Mouse (Mus musculus) heart, postnatal 4 days (tissue): ENCODE data around the gene Nup85. TPM values are rescaled to one million over a fixed set of nuclear protein-coding genes. Genes with fewer than 3 reads are reported as not detected.

Experiments used
- DNase-seq: peaks from one replicate; pipeline ENCODE4 v3.0.0; 2021
- total RNA-seq, 2 experiments: library from RNA; stranded (reverse); gene quantifications; 2 replicates each; pipeline ENCODE4 v1.2.3; 2021

Gene Nup85
- total RNA-seq, 2 experiments from 2014 or later, result 46.6 to 50.5 TPM

DNA sequence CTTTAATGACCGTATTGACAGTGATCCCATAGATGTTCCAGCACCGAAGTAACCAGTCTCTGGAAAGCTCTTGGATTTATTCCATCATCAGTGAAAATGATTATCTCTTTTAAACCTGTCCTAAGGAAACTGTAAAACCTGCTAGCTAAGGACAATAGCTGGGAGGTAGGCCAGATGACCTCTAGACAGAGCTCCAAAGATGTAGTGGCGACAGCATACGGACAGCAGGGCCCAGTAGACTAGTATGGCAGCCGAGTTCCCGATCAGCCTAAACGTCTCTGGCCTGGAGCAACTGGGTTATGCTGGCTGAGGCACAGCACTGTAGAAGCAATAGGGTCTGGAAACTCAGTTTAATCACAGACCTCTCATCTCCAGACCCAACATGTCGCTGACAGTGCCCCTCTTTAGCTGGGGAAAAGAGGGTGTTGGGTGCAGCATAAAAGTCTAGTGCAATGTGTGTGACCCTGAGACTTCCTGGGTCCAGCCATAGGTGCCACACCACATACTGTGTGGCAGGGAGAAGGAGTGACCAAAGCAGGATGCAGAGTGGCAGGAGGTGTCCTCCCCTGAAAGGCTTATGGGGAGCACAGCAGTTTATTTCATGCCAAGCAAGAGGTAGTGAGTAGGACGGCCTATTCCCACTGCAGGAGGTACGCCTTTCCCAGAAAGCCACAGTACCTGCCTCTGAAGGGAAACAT, 20.3 kb downstream of the Nup85 start:
- DNase-seq, result no peak

DNA sequence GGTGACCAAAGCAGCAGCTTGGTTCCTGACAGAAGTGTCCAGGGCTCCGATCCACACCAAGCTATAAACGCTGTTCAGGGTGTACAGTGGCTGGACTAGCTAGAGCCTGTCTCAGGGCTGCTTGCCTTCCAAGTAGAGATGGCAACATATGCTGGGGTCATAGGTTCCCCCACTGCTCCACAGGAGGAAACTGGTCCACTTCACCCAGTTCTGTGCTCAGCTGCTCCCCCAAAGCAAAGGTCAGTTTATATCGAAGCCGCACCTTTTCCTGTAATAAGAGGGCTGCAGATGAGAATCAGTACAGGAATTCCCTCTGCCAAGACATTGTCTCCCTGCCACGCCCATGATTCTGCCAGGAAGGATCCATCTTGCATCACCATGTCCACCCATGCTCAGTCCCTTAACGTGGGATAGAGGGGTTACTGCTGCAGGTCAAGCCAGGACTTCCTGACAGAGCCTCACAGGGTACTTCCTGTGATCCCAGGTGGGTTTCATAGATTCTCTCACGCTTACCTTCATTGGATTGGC, 21.4 kb downstream of the Nup85 start:
- no peak for DNase-seq

DNA sequence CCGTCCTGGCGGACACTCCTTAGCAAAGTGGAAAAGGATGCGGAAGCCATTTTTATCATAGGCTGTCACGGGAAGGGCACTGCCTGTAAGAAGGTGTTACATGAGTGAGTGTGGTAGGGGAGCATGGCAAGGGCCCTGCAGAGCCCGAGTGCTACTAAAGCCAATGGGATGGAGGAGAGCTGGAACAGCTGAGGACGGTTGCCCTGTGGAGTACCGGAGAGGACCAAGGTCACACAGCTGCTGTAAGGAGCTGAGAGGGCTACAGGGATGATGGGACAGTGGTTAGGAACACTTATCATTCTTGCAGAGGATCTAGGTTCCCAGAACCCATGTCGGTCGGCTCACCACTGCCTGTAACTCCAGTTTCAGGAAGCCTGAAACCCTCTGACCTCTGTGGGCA, 22.2 kb downstream of the Nup85 start:
- DNase-seq, result no peak

DNA sequence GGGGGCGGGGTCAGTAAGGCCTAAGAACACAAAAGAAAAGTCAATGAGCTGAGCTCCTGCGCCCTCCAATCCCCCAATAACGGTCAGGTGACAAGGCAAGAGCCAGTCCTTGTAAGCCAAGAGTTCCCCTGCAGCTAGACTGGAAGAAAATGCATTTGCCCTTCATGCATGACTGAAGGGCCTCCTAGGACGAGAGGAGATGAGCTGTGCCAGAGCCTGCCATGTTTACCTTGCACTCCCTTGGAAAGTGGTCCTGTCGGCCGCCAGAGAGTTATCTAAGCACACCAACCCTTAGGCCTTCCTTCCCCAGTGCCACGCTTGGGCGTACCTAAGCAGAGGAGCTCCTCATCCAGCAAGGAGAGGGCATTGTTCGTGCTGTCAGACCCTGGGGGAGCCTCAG, 23.8 kb downstream of the Nup85 start:
- no peak for DNase-seq

DNA sequence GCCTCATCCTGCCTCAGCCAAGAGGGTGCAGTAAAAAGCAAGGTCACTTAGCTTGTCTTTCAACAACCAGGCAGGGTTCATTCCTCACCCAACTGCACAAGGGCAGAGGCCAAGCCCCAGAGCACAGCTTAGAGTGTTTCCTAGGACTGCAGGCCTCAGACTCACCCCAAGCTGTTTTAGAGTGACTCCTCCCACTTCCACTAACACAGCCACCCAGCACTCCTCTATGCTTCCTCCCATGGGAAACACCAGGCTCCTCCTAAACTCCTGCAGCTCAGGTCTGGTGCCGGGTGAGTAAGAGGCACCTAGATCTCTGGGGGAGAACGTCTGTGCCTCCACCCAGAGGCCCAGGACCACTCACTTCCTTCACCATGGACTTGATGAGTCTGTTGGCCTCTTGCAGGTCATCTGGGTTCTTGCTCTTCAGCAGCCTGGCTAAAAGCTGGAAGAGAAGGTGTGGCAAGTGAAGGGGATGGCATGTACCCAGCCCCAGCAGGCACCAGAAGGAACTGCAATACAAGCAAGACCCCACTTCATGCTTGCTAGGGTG, 26.4 kb downstream of the Nup85 start:
- no peak for DNase-seq

DNA sequence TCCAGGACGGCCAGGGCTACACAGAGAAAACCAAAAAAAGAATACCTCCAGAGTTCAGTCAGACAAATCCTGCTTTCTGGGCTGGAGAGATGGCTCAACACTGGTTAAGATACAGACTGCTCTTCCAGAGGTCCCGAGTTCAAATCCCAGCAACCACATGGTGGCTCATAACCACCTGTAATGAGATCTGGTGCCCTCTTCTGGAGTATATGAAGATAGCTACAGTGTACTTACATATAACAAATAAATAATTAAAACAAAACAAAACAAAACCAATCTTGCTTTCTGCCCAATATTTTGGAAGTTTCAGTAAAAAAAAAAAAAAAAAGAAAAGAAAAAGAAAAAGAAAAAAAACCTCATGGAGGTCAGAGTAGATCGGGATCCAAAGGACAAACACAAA, 31.0 kb downstream of the Nup85 start:
- DNase-seq, result no peak

DNA sequence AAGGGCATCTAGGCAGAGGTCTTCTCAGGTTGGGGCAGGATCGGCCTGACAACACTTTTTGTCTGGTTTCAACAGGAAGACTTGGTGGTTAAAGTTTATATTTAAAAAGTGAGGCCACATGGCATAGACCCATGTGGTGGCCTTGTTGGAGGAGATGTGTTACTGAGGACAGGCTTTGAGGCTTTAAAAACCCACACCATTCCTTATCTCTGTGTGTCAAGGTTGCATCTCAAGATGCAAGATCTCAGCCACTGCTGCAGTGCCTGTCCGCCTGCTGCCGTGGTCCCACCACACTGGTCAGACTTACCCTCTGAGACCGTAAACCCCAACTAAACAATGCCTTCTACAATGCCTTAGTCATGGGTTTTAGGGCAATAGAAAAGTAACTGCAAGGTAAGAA, 34.1 kb downstream of the Nup85 start:
- DNase-seq, result no peak

DNA sequence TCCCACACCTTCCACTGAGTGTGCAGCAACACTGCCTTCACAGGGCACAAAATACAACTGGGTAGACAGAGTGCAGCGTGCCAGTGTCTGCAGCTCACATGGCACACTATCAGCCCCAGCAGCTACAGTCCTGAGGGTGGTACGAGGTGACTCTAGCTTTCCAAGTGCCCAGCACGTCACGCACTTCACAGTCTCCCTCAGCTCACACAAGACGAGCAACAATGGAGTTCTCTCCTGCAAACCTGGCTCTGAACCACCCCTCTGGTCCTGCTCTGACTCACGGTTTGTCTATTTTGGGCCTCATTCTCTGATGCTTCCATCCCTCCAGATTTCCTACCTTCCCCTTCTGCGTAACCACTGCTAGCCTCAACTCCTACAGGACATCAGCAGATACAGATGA, 35.5 kb downstream of the Nup85 start:
- DNase-seq, result no peak

DNA sequence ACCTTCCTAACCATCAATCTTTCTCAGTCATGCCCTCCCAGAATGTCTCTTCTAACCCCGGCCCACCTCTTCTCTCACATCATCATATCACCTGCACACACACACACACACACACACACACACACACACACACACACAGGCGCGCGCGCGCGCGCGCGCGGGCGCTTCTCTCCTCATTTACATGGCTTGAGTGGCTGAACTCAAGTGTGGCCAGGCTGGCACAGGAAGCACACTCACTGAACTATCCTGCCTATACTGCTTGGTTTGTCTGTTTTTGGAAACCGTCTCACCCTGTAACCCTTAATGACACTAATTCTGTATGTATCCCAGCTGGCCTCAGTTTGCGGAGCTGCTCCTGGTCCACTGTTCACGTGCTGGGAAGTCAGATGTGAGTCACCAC, 36.5 kb downstream of the Nup85 start:
- no peak for DNase-seq

DNA sequence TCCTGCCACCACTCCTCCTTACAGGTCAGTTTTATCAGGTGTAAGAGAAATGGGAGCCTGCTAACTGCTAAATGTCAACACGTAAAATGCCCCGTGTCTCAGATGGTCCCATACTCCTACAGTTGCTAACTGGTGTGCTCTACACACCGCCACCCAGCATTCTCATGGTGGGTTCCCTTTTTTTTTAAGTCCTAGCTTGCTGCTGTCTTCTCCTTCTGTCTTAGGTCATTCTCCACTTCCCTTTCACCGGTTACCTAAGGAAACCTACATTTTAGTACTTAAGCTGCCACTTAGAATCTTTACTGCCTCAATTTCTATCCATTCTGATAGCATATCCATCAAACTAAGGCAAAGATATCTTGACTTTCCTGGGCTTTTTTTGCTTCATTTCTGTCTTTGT, 36.9 kb downstream of the Nup85 start:
- DNase-seq, result no peak

DNA sequence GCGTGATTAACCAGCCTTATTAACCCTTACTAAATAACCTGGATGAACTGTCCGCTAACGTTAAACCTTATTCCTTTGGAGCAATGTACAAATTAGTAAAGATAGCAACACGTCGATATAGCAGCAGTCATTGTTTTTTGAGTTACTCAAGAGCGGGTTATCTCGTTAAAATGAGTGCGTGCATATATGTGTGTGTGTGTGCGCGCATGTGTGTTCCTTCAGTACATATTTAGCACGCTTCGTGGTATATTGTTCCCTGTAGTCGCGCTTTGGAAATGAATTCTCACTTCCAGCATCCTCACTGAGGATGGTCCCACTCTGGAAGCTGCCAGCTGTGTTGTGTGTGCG, 38.9 kb downstream of the Nup85 start:
- DNase-seq, result no peak

DNA sequence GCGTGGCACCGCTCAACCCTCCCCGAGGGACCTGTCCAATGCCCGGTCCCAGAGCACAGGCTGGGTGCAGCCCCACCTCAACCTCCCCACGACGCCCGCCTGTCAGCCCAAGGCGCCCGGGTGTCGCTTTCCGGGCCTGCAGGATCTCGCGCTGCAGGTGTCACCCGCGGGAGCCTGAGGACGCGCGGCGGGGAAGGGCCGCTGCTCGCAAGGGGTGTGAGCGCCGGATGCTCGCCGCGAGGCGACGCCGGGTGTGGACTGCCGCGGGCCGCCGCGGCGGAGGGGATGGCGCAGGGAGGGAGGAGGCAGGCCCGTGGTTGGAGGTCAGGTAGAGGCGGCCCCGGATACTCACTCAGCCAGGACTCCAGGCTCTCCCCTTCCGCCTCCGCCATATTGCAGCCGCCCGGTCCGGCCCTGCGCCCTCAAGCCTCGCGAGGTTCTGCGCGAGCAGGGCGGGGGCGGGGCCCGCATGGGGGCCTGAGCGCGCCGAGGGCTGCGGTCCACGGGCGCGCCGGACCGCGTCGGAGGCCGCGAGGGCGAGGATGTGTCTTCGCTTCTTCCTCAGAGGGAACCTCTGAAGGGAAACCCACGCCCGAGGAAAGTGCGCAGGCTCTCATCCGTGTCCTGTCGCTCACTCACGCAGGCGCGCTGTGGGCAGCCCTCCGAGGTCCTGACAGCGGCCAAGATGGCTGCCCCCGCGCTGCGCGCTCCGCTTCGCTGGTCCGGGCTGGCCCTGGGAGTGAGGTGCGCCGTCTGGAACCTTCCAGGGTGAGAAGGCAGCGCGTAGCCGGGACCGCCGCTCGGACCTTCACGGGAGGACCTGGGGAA, 39.5 kb downstream of the Nup85 start, which contains the start of the genes Mrps7 and Gga3:
TSS of gene Mrps7 (plus strand) at position 450 of the 828 bp plus-strand sequence.
TSS of gene Gga3 (minus strand) at position 576 of the 828 bp plus-strand sequence.
- DNase-seq, result peak; percentile 94

DNA sequence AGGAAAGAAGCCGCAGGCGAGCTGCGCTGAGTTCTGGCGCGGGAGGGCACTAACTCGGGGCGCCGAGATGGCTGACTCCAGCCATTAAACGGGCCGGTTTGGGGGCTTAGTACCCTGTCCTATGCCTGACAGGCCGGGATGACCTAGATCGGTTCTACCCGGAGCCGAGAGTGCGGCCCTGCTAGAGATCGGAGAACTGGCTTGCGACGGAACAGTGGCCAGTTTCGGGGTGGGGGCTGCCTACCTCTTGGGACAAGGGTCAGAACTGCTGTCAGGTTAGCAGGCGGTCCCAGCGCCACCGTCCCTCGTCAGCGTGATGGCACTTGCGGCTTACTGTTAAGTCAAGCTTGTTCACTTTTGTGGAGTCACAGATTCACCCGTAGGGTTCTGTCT, 40.1 kb downstream of the Nup85 start:
- no peak for DNase-seq

DNA sequence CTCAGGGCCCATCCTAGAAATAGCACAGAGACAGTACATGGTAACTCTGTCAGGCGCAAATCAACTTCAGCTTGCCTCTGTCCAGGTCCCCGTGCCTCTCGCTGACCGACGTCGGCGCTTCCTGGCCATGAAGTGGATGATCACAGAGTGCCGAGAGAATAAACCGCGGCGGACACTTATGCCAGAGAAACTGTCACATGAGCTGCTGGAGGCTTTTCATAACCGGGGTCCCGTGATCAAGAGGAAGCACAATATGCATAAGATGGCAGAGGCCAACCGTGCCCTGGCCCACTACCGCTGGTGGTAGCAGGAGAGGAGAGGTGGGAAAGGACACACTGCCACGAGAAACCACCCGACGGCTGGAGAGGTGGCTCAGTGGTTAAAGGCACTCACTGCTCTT, 42.5 kb downstream of the Nup85 start:
- no peak for DNase-seq

DNA sequence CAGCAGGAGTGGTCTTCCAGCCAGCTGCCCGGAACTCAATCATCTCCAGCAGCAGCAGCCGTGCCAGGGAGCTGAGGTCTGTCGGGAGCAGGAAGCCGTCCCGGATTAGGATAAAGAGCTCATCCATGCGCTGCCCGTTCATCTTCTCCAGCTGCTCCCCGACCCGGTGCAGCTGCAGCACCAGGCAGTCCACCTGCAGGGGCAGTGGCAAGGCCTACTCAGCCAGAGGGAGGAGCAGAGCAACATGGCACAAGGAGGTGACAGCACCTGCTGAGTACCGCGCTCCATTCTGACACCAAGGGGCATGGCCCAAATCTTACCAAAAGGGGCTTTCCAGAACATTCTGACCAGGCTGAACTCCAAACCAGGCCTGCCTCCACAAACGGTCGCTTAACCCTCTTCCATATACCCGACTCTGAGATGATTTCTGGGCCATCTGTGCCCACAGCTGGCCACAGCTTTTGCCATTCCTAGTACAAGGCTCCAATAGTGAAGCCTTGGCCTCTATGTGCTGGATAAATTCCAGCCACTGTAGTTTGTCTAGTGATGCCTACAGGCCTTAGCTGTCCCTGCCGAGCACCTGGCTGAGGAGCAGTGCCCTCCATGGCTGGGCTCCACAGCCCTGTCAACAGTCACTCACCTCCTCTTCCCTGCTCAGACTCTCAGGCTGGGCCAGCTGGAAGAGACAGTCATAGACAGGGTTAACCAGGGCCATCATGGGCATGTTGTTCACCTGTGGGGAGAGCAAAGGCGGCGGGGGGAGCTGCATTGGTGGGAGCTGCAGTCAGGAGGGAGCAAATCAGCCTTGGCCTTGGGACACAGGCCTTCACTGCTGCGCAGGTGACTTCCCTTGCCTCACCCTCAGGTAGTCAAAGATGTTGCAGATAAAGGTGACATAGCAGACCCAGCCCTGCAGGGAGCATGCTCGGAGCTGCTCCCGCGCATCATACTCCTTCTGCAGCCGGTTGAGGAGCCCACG, 44.5 kb downstream of the Nup85 start:
- no peak for DNase-seq

DNA sequence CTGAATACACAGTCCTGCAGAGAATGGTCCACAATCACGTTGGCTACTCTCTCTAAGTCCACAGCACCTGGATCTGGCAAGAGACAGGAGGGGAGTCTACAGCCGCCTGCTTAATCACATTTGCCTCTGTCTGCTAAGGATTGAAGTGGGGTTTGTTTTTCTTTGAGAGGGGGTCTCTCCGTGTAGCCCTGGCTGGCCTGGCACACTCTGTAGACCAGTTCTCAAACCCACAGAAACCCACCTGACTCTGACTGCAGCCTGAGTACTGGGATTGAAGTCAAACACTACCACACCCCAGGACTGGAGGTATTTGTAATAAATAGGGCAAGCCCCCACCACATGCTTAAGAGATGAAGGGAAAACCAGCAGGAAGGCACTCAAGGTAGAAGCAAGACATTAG, 45.3 kb downstream of the Nup85 start:
- no peak for DNase-seq

DNA sequence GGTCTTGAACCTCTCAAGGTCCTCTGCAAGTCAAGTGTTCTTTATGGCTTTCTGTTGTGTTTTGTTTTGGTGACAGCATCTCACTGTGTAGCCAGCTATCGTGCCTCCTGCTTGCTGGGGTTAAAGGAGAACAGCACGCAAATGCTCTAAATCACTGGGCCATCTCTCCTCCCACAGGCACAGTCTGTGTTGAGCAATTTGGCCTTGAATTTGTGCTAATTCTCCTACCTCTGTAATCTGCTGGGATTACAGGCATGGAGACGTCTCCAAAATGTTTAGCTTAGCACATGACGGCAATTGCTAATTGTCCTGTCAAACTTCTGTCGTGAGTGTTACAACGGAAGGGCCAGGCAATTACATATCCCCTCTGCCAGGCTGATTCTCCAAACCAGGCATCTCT, 46.9 kb downstream of the Nup85 start:
- DNase-seq, result no peak

DNA sequence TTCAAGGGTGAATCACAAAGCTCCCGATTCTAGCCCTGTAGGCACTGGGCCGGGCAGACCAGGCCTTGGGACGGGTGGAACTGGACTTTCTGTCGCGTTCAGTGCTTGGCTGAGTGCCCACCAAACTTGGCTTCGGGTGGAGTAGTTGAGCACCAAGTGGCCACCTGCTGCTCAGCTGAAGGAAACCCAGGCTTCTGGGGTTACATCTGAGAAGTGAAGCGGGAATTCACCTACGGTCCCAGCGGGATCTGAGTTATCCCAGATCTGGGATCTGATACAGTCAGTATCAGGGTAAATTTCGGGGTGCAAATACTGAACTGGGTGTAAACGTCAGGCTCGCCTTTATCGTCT, 47.8 kb downstream of the Nup85 start:
- peak; percentile 92 for DNase-seq

DNA sequence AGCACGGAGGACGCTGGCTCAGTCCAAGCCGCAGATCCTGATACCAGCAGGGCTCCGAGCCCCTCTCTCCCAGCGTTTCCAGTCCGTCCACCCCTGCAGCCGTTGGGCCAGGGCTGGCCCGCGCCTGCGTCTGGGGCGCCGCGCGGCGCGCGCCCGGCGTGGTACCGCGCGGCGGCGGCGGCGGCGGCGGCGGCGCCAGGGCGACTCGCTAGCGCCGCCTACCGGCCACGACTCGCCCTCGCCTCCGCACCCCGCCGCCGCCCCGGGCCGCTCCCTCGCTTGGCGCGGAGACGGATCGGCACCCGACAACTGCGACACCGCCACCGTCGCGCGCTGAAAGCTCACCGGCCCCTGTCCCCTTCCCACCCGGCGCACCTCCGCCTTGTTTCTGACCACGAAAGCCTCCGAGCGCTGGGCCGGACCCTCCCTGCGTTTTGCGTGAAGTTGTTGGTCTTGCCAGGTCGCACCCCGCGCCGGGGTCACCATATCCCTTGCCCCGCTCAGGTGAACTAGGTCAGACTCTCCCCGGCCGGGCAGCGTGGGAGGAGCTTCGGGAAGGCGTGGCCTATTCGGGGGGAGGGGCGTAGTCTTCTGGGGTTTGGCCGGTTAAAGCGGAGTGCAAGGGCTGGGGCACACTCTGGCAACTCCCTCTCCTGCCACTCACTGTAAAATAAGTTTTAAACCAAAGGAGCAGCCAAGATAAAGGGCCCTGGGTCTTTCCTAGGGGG, 48.3 kb downstream of the Nup85 start, which contains the start of gene Mif4gd:
TSS of gene Mif4gd (minus strand) at position 560 of the 728 bp plus-strand sequence.
- peak; percentile 95 for DNase-seq

DNA sequence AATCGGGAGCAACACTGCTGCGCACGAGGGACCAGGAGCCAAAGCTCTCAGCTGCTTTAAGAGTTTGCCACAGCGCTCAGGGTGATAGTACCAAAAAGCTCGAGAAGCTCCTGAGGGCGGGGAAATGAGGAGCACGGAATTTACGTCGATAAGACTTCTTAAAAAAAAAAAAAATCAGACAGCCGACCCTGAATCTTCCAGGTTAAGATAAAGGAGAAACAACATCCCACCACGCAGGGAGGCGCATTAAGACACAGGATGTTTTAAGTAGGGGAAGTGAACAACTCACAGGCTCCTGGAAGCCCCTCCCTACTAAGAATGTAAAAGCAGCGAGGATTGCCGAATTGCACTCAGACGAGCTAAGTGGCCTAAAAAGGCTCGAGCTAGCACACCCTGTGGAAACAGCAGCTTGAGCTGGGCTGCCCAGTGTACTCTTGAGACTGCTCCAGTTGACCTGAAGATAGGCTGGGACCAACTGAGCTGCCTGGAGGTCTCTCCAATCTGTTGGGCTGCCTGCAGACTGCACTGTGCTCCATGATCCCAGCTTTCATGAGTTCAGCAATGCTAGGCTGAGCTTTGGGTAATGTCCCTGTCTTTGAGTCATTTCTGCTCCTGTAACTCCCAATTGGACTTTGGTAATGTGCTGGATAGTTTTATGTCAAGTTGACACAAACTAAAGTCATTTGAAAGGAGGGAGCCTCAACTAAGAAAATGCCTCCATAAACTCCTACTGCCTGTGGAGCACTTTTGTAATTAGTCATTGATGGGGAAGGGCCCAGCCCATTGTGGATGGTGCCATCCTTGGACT, 49.1 kb downstream of the Nup85 start:
- DNase-seq, result peak; percentile 35
